Mouse (Mus musculus) lung, postnatal 36 days (tissue): ENCODE data around the gene H2al1a.

Experiments used
- DNase-seq: peaks from one replicate; pipeline ENCODE4 v3.0.0; 2022; ENCODE audit warnings: mixed read lengths

H2al1a gene

DNA sequence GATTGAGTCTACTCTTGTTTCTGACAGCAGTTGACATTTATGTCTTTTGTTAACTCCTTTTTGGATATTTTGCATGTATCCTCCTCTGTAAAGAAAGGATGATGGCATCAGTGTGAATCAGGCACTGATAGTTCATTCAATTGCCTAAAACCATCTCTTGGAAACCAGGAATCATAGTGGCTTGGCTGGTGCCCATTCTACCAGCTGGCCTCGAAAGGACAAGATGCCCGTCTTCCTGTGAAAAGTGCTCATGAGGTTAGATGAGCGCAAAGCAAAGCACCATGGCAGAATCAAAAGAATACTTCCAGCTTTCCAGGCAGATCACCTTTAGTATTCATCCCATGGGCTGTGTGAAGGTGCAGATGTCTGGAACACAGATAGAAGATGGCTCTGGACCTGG, 47.7 kb downstream of the H2al1a start:
- no peak for DNase-seq
